Mouse (Mus musculus) layer of hippocampus, postnatal 36 days (tissue): ENCODE measurements around the gene Lcp2. TPM values are rescaled to one million over a fixed set of nuclear protein-coding genes. Genes with fewer than 3 reads are reported as not detected.

Experiments
- DNase-seq, 2 experiments: peaks; one replicate each; pipeline ENCODE4 v3.0.0; 2022
- total RNA-seq, 2 experiments: library from RNA; stranded (reverse); gene quantifications; 2 replicates each; pipeline ENCODE4 v1.2.3; 2021

Lcp2 gene
- 1 to 10 TPM; 3.9 to 6.1 TPM for total RNA-seq

DNA sequence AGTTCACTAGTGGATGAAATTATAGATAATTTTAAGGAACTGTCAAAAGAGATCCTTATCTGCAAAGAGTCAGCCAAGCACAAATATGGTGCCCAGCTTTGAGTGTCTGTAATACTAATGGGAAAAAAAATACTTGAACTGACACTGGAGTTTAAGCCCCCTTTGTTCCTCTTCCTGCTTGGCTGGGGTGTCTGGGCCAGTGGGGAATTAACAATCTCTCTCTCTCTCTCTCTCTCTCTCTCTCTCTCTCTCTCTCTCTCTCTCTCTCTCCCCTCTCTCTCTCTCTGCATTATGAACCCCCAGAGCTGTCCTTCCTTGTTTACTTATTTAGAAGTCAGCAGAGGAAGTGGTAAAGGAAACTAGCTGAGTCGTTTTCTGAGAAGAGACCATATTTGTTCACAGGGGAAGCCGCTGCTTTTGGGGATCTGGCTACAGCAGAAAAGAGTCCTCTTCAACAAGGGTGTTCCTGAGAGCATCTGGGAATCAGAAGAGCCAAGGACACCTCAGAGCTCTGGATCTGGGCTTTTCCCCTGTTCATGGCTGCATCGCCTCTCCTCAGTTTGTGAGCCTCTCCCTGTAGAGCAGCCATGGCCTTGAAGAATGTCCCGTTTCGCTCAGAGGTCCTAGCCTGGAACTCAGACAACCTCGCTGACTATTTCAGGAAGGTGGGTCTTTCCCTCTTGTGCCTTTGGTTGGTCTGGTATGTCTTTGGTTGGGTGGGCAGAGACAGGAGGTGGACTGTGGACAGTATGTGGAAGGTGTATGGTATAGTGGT is at the start of gene Lcp2:
Gene Lcp2 (plus strand): TSS at position 154 of the 775 bp plus-strand sequence.
- DNase-seq: no peak

DNA sequence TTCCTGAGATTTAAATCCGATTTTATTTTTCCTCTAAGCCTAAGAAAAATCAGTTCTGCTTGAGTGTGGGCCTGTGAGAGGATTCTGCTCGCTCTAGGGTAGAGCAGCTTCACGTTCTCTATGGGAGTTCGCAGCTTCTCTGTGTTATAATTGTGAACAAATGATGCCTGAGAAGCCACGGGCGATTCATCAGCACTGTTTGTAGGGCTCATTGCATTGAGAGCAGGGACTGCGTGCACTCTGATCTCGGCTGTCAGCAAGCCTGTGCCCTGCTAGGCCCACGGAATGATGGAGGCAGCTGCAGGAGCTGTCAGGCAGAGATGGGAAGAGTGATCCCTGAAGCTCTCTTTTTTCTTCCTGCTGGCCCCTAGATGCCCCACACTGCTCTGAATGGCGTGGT is 48.5 kb upstream of the Lcp2 start:
- DNase-seq: no peak

- DNase-seq: no peak
Measured at GRCm38 (mm10) chr11:34000416-34000815, 46.3 kb upstream of the Lcp2 start.

- peak; percentile 33 to 53 for DNase-seq
Measured at GRCm38 (mm10) chr11:34001938-34002592, 44.7 kb upstream of the Lcp2 start.

- DNase-seq: no peak
Measured at GRCm38 (mm10) chr11:34002593-34002965, 44.1 kb upstream of the Lcp2 start.

GRCm38 (mm10) chr11:34007616-34008015 is 39.1 kb upstream of the Lcp2 start:
- no peak for DNase-seq

GRCm38 (mm10) chr11:34008214-34008613 is 38.5 kb upstream of the Lcp2 start:
- no peak for DNase-seq

DNA sequence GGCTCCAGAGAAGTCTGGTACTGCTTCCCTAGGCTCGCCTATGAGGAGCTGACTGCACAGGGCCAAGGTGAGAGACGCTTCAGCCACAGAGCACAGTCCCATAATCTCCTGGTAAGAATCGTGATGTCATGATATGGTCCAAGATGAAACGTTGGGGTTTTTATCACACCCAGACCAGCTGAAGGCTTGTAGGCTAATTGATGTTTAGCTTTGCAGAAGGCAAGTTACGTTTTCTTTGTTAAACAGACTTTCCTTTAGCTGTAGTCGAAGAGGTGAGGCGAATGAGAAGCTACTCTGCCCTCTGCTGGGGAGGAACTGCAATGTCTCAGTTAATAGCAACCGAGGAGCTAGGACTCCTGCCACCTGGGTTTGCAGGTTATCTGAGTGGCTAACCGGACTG is 38.0 kb upstream of the Lcp2 start:
- DNase-seq: peak in 1 of 2 experiments; percentile 37

DNA sequence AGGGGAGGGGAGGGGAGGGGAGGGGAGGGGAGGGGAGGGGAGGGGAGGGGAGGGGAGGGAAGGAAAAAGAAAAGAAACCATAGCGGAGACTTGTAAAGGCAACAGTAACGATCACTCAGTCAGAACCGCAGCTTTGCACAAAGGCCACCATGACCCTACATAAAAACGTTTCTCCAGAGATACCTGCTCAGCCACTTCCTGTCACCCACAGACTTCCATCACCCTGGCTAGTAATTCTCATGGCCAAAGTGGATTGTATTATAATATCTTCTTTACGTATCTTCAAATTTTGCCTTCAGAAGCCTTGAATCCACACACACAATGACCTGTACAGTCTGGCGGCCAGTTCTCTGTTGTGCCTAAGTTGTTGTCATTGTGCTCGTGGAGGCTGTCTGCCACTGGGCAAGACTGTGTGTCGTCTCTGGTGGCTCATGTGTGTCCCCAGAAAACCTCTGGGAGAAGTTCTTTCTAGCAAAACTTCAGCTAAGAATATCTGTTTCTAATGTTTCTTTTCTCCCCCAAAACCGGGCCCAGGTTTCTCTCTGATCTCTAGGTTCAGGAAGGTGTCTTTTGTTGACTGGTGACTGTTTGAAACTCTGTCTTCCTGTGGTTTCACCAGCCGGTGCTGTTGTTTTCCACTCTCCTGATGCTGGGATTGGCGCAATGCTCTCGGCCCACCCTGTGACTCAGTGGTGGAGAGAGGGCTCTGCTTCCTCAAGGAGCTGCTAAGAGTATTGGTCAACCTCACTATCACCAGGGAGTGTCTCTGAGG is 37.2 kb upstream of the Lcp2 start:
- DNase-seq: no peak

DNA sequence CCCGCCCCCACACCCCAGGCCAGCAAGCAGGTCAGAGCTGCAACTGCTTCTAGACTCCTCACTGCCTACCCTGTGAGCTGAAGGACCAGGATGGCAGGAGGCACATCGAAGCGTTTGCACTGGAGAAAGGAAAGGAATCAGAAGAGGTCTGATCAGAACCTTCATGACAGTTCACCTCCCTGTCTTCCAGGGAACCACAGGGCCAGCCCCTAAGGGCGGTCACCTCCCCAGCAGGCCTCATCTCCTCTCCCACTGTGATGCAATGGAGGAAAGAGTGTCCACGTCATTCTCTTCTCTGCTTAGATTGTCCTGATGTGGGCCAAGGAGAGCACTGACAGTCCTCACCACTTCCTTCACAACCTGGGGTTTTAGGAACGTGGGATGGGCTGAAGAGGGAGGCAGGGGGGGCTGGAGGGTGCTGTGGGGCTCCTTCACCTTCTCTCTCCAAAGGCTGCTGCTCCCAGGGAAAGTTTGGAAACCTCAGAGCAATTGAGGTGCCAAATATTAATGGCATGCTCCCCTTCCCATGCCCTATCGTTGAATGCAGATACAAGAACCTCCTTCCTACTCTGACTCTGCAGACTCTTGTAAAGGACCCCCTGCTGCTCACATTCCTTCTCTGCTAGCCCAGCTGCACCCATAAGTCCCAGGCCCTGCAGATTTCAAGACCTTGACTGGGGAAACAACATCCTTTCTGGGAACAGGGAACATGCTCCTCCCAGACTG is 36.4 kb upstream of the Lcp2 start:
- no peak for DNase-seq

DNA sequence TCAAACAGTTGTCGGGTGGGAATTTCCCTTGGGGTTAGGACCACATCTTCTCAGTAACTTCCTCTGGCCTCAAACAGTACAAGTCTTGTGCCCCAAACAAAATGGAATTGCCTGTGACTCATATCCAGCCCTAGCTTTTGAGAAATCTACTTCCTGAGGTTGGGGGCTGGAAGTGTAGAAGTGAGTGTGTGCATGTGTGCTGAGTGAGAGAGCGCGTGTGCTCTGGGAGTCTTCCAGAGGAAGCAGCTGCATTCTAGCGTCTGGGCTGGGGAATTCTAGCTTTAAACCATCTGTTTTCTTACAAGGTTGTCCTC is 35.9 kb upstream of the Lcp2 start:
- no peak for DNase-seq

DNA sequence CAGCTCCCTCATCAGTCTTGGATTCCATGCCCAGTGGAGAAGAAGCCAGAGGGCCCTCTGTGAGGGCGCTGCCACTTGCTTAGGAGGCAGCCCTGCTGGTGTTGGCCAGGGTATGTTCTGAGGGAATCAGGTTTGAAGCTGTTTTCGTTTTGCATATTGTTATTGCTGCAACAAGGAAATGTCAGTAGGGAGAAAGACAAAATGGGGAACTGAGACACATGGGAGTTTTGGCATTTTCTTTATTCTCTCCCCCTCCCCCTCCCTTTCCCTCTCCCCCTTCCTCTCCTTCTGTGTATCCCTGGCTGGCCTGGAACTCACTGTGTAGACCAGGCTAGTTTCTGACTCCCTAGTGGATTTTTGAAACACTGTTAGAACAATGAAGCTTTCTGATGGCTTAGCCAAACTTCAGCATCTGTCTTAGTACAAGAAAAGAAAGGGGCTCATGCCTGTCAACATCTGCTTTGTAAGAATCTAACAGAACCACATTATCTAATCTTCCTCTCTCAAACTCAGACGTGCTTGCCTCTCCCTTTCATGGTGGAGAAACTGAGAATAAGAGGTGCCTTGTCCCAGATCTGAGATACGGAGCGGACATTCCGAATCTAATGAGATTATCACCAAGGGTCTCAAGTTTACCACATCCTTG is 34.6 kb upstream of the Lcp2 start:
- no peak for DNase-seq

- no peak for DNase-seq
Measured at GRCm38 (mm10) chr11:34025091-34025490, 21.6 kb upstream of the Lcp2 start.

DNA sequence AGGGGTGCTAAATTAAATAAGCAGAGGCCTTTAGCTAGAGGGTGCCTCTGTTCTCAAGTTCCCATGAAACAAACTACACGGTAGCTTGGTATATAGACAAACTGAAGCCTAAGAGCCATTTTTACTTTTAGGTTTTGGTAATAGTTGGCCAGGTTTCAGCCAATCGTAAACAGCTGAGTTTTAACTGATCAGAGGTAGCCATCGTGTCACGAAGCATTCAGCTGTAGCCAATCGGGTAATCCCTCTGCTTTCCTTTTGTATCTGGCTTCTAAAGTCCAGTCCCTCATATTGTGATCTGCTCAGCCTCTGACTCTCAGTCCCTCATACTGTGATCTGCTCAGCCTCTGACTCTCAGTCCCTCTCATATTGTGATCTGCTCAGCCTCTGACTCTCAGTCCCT is 17.1 kb upstream of the Lcp2 start:
- DNase-seq: no peak

- DNase-seq: no peak
Measured at GRCm38 (mm10) chr11:34031015-34031805, 15.5 kb upstream of the Lcp2 start.

- DNase-seq: no peak
Measured at GRCm38 (mm10) chr11:34034008-34034505, 12.7 kb upstream of the Lcp2 start.

DNA sequence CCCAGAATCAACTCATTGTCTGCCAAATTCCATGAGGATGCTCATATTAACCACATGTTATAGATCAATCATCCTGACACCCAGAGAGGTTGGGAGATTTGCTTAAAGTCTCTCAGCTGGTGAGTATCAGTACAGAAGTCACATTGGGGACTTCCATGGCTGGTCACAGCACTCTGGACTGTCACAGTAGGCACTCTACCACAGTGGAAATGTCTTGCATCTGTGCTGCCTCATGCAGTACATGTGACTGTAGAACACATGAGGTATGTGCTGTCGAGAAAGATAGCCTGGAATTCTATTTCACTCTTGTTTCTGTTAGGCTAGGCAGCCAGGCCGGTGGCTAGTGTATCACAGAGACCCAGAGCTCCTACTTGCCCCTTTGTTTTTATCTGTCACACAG is 11.9 kb upstream of the Lcp2 start:
- no peak for DNase-seq

- DNase-seq: no peak
Measured at GRCm38 (mm10) chr11:34035909-34036658, 10.6 kb upstream of the Lcp2 start.

- no peak for DNase-seq
Measured at GRCm38 (mm10) chr11:34040061-34040460, 6.7 kb upstream of the Lcp2 start.

DNA sequence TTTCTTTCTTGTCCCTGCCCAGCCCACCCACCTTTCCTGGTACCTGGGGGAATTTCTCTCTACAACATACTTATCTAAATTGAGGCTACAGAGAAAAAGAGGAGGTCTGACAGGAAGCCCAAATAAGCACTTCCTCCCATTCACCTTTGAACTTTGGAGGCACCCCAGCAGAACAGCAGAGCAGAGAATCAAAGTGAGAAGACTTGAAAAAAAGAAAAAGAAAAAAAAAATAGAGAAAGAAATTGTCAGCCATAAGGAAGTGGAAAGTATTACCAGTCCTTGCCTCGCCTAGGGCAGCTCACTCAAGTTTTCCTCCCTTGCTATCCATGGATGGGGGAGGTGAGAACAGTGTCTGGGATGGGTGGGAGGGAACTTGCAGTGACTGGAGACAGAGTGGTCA is 3.9 kb upstream of the Lcp2 start:
- DNase-seq: no peak

DNA sequence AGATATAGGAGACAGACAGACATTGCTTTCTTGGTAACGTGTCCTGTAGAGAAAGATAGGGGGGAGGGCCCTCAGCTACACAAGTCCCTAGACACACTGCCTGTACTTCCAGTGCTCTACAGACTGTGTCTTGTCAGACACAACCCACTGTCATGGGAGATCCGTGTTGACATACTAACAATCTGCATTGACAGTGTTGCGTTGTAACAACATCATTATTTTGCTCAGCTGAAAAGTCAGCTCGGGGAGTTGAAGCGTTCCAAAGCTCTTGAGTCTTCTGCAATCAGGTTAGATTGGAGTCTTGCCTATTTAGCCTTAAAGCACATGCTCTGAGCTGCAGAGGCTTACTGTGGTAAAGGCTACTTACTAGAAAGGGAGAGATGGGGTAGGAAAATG is 820 bp downstream of the Lcp2 start:
- DNase-seq: no peak
